Mouse (Mus musculus): Measurements from ENCODE around the gene Pyurf.

Pyurf gene

GRCm38 (mm10) chr6:57691467-57692261, at the start of gene Pyurf:
Pyurf (minus strand) TSS chr6:57692078.
- peak; percentile 81 to 90 for DNase-seq (ENCODE audit: low spot score in 2 of 2)

GRCm38 (mm10) chr6:57721347-57721746, 29.5 kb upstream of the Pyurf start:
- DNase-seq (ENCODE audit: low spot score in 2 of 2), result no peak

- no peak for DNase-seq (ENCODE audit: low spot score in 2 of 2)
Observed at GRCm38 (mm10) chr6:57711726-57712125, 19.8 kb upstream of the Pyurf start.

GRCm38 (mm10) chr6:57706721-57707120, 14.8 kb upstream of the Pyurf start:
- no peak for DNase-seq (ENCODE audit: low spot score in 2 of 2)

GRCm38 (mm10) chr6:57703703-57704102, 11.8 kb upstream of the Pyurf start:
- no peak for DNase-seq (ENCODE audit: low spot score in 2 of 2)

- peak; percentile 96 to 98 for DNase-seq (ENCODE audit: low spot score in 2 of 2)
Observed at GRCm38 (mm10) chr6:57702743-57703499, 11.0 kb upstream of the Pyurf start.

GRCm38 (mm10) chr6:57702376-57702742, 10.5 kb upstream of the Pyurf start, which contains the start of gene Lancl2:
Lancl2 (plus strand) TSS chr6:57702540.
- DNase-seq (ENCODE audit: low spot score in 2 of 2), result no peak

GRCm38 (mm10) chr6:57701686-57702085, 9.8 kb upstream of the Pyurf start:
- no peak for DNase-seq (ENCODE audit: low spot score in 2 of 2)

GRCm38 (mm10) chr6:57693116-57693515, 1.2 kb upstream of the Pyurf start:
- peak in 1 of 2 experiments; percentile 33 for DNase-seq (ENCODE audit: low spot score in 2 of 2)

- DNase-seq (ENCODE audit: low spot score in 2 of 2), result no peak
Observed at GRCm38 (mm10) chr6:57684156-57684555, 7.7 kb downstream of the Pyurf start.

- DNase-seq (ENCODE audit: low spot score in 2 of 2), result no peak
Observed at GRCm38 (mm10) chr6:57661295-57661694, 30.6 kb downstream of the Pyurf start.

- DNase-seq (ENCODE audit: low spot score in 2 of 2), result no peak
Observed at GRCm38 (mm10) chr6:57647256-57647655, 44.6 kb downstream of the Pyurf start.

- peak; percentile 54 to 65 for DNase-seq (ENCODE audit: low spot score in 2 of 2)
Observed at GRCm38 (mm10) chr6:57641789-57642188, 50.1 kb downstream of the Pyurf start.

- DNase-seq (ENCODE audit: low spot score in 2 of 2), result no peak
Observed at GRCm38 (mm10) chr6:57639531-57639930, 52.3 kb downstream of the Pyurf start.
